Mouse (Mus musculus) small intestine, adult 2 months (tissue): ENCODE results near the gene Utf1. TPM values are rescaled to one million over a fixed set of nuclear protein-coding genes. Genes with fewer than 3 reads are reported as not detected.
A peak's percentile ranks its signal among the peaks of the same experiment; 100 is the strongest.

Source experiments
- H3K27ac ChIP-seq: fragments of 200-500 bp; 2 replicates; pipeline ENCODE4 v1.5.1; 2012; ENCODE audit warnings: low read depth, low read length, control low read depth, inconsistent platforms; ENCODE audit not compliant: insufficient read depth
- H3K27me3 ChIP-seq: fragments of 200-500 bp; 2 replicates; pipeline ENCODE4 v1.6.1; 2012; ENCODE audit warnings: mild to moderate bottlenecking, moderate library complexity, low read length, inconsistent platforms; ENCODE audit not compliant: control insufficient read depth, insufficient read depth
- H3K36me3 ChIP-seq: fragments of 200-500 bp; 2 replicates; pipeline ENCODE4 v1.6.1; 2012; ENCODE audit warnings: mild to moderate bottlenecking, low read length, control low read depth, inconsistent platforms; ENCODE audit not compliant: control insufficient read depth, insufficient read depth
- H3K4me1 ChIP-seq: fragments of 200-500 bp; 2 replicates; pipeline ENCODE4 v1.6.1; 2012; ENCODE audit warnings: low read length, inconsistent platforms, mixed read lengths; ENCODE audit not compliant: control insufficient read depth, insufficient read depth, insufficient read length
- H3K4me3 ChIP-seq: fragments of 200-500 bp; 2 replicates; pipeline ENCODE4 v1.5.1; 2012; ENCODE audit warnings: low read depth, mild to moderate bottlenecking, control low read depth, inconsistent platforms, low read length, moderate library complexity
- CTCF ChIP-seq: fragments of 200-500 bp; IDR thresholded peaks from 2 replicates; pipeline ENCODE4 v1.5.1; 2012; ENCODE audit warnings: low read depth, mild to moderate bottlenecking, control low read depth, inconsistent platforms, low read length, moderate library complexity, mixed read lengths; ENCODE audit not compliant: insufficient replicate concordance, insufficient read length; ENCODE audit errors: extremely low read depth
- POLR2A ChIP-seq: fragments of 200-500 bp; IDR thresholded peaks from 2 replicates; pipeline ENCODE4 v1.6.1; 2012; ENCODE audit warnings: low read depth, mild to moderate bottlenecking, control low read depth, inconsistent platforms, low read length, moderate library complexity
- WGBS: fragments of 180-500 bp; shearing (Covaris S2); methylation state at CpG from one replicate; pipeline ENCODE4 v1.1.7; 2018; 5-methylcytosine and 5-hydroxymethylcytosine counted together
- polyA plus RNA-seq: library from polyadenylated mRNA; depleted of rRNA; stranded (reverse); fragments of >200 nt; gene quantifications from 2 replicates; pipeline ENCODE4 v1.2.3, GENCODE M21; 2012

Gene Utf1
- polyA plus RNA-seq, 1 experiment = 0.67 TPM

- H3K4me3 ChIP-seq = no peak overlapping the region
- H3K36me3 ChIP-seq = no peaks in the 10 kb centered on the region
- no peak overlapping the region for H3K27ac ChIP-seq
- no peaks in the 10 kb centered on the region for H3K4me1 ChIP-seq
- TF ChIP-seq POLR2A (no peak), CTCF (no peak)
- 44% methylated on average over 4 of the region's 4 CpGs for WGBS
- H3K27me3 ChIP-seq = no peaks in the 10 kb centered on the region
Observed at GRCm38 (mm10) chr7:139963814-139964213, 20.2 kb downstream of the Utf1 start.

- WGBS = 30% methylated on average over 4 of the region's 4 CpGs
- TF ChIP-seq CTCF (no peak), POLR2A (no peak)
Observed at GRCm38 (mm10) chr7:139967175-139967574, 23.6 kb downstream of the Utf1 start.

GRCm38 (mm10) chr7:139968428-139968827 lies 24.8 kb downstream of the Utf1 start:
- Histone ChIP-seq H3K36me3 (no peaks in the 10 kb centered on the region), H3K27me3 (no peaks in the 10 kb centered on the region), H3K4me1 (no peaks in the 10 kb centered on the region; the same call in 1 of the 2 replicates), H3K27ac (no peak overlapping the region), H3K4me3 (no peak overlapping the region)
- WGBS = 43% methylated on average over 5 of the region's 5 CpGs
- TF ChIP-seq CTCF (no peak), POLR2A (no peak)

More at GRCm38 (mm10) chr7:139967175-139967574, 23.6 kb downstream of the Utf1 start:
- H3K27ac ChIP-seq = no peak overlapping the region
- H3K27me3 ChIP-seq = no peaks in the 10 kb centered on the region
- H3K4me3 ChIP-seq = no peak overlapping the region
- H3K36me3 ChIP-seq = no peaks in the 10 kb centered on the region
- no peaks in the 10 kb centered on the region; the same call in 1 of the 2 replicates for H3K4me1 ChIP-seq

GRCm38 (mm10) chr7:139969348-139970130 lies 25.9 kb downstream of the Utf1 start:
- WGBS = 43% methylated on average over 10 of the region's 10 CpGs
- Histone ChIP-seq H3K4me3 (no peak overlapping the region), H3K27me3 (no peaks in the 10 kb centered on the region), H3K36me3 (no peaks in the 10 kb centered on the region), H3K4me1 (no peaks in the 10 kb centered on the region; the same call in 1 of the 2 replicates), H3K27ac (peak overlapping the region; percentile 9; the same call in 1 of the 2 replicates)
- peak; percentile 74; the same call in 1 of the 2 replicates for TF ChIP-seq CTCF
- no peak for TF ChIP-seq POLR2A

- WGBS = 78% methylated on average over 10 of the region's 10 CpGs
- no peaks in the 10 kb centered on the region; the same call in none of the 2 replicates for H3K4me1 ChIP-seq
- no peaks in the 10 kb centered on the region for H3K36me3 ChIP-seq
- H3K27ac ChIP-seq = peak overlapping the region; percentile 9; the same call in 1 of the 2 replicates
- H3K27me3 ChIP-seq = no peaks in the 10 kb centered on the region
- TF ChIP-seq POLR2A (no peak), CTCF (no peak)
- H3K4me3 ChIP-seq = no peak overlapping the region
Observed at GRCm38 (mm10) chr7:139970216-139970919, 26.8 kb downstream of the Utf1 start.

- Histone ChIP-seq H3K36me3 (no peaks in the 10 kb centered on the region), H3K27ac (peak overlapping the region; percentile 46), H3K4me3 (no peak overlapping the region), H3K4me1 (no peaks in the 10 kb centered on the region; the same call in none of the 2 replicates), H3K27me3 (no peaks in the 10 kb centered on the region)
- TF ChIP-seq POLR2A (no peak), CTCF (no peak)
- 68% methylated on average over 5 of the region's 5 CpGs for WGBS
Observed at GRCm38 (mm10) chr7:139970979-139971378, 27.4 kb downstream of the Utf1 start.

- Histone ChIP-seq H3K27ac (peak overlapping the region; percentile 56), H3K27me3 (no peaks in the 10 kb centered on the region), H3K36me3 (no peaks in the 10 kb centered on the region), H3K4me1 (no peaks in the 10 kb centered on the region; the same call in none of the 2 replicates), H3K4me3 (no peak overlapping the region)
- no peak for TF ChIP-seq POLR2A
- no peak for TF ChIP-seq CTCF
- 63% methylated on average over 6 of the region's 6 CpGs for WGBS
Observed at GRCm38 (mm10) chr7:139971436-139971835, 27.8 kb downstream of the Utf1 start.
